Mouse (Mus musculus) CD4-positive naive resting alpha-beta T cell, adult 76 days (primary cell): ENCODE data around the gene Olfr357. TPM values are rescaled to one million over a fixed set of nuclear protein-coding genes. Genes with fewer than 3 reads are reported as not detected.

Source experiments
- total RNA-seq: library from RNA; stranded (reverse); gene quantifications from one replicate; pipeline ENCODE4 v1.2.4, GENCODE M21; 2023

The Olfr357 gene
- not detected for total RNA-seq

GRCm38 (mm10) chr2:36993527-36993926 is at the start of gene Olfr357:
TSS of gene Olfr357 (plus strand) at chr2:36993827.

DNA sequence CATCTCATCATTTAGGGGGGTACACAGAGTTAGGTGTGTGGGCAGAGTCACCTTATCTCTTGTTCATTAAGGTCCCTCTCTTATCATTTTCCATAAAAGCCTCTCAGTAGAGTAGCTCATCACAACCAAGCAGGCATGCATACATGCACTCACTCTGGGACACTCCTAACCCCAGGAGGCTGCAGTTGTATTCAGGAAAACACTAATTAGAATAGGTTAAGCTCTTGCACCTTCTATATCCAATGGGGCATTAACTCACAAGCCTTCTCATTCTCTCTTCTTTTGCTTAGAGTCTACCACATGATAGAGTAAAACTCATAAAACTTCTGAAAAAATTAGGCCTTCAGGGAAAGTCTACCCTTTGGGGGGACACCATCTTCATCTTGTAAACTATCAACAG is 15.6 kb downstream of the Olfr357 start, which contains the start of gene Olfr358:
Olfr358 (minus strand) TSS at position 101 of the 400 bp plus-strand sequence.

Other genes starting within 250 kb of the Olfr357 start
- not detected for gene Olfr348, start 209.6 kb upstream of the Olfr357 start, total RNA-seq
- not detected for gene Olfr50, start 203.3 kb upstream of the Olfr357 start, total RNA-seq
- not detected for gene Olfr3, start 176.8 kb upstream of the Olfr357 start, total RNA-seq
- gene Olfr350, start 147.5 kb upstream of the Olfr357 start, total RNA-seq, result not detected
- gene Olfr351, start 131.2 kb upstream of the Olfr357 start, total RNA-seq, result not detected
- gene Olfr352, start 125.4 kb upstream of the Olfr357 start, total RNA-seq, result not detected
- not detected for gene Olfr353, start 100.9 kb upstream of the Olfr357 start, total RNA-seq
- not detected for gene Olfr354, start 88.1 kb upstream of the Olfr357 start, total RNA-seq
- not detected for gene Olfr355, start 64.9 kb upstream of the Olfr357 start, total RNA-seq
- gene Olfr356, start 56.7 kb upstream of the Olfr357 start, total RNA-seq, result not detected
- not detected for gene Olfr358, start 15.5 kb downstream of the Olfr357 start, total RNA-seq
- not detected for gene Olfr360, start 71.9 kb downstream of the Olfr357 start, total RNA-seq
- gene Olfr361, start 95.5 kb downstream of the Olfr357 start, total RNA-seq, result not detected
- gene Olfr362, start 124.1 kb downstream of the Olfr357 start, total RNA-seq, result not detected
- gene Olfr364-ps1, start 145.5 kb downstream of the Olfr357 start, total RNA-seq, result not detected
- not detected for gene Olfr365, start 194.4 kb downstream of the Olfr357 start, total RNA-seq
- gene Olfr366, start 217.7 kb downstream of the Olfr357 start, total RNA-seq, result not detected